Mouse (Mus musculus) right cerebral cortex, adult 2 months (tissue): ENCODE measurements around the gene Med12l.

Experiments used
- DNase-seq, 2 experiments: peaks; one replicate each; pipeline ENCODE4 v3.0.0; 2021 to 2022; ENCODE audit warnings: low spot score in 2 of 2

Med12l gene

GRCm38 (mm10) chr3:59234878-59235277, 229.3 kb downstream of the Med12l start:
- DNase-seq, result no peak

- DNase-seq, result peak; percentile 87 to 93
Observed at GRCm38 (mm10) chr3:59243384-59243783, 237.8 kb downstream of the Med12l start.

GRCm38 (mm10) chr3:59248031-59248430, 242.4 kb downstream of the Med12l start:
- no peak for DNase-seq

- no peak for DNase-seq
Observed at GRCm38 (mm10) chr3:59250454-59250853, 244.8 kb downstream of the Med12l start.

- DNase-seq, result no peak
Observed at GRCm38 (mm10) chr3:59257740-59258664, 252.4 kb downstream of the Med12l start.

- no peak for DNase-seq
Observed at GRCm38 (mm10) chr3:59260745-59261144, 255.1 kb downstream of the Med12l start.

- no peak for DNase-seq
Observed at GRCm38 (mm10) chr3:59261709-59262472, 256.3 kb downstream of the Med12l start.

- no peak for DNase-seq
Observed at GRCm38 (mm10) chr3:59262704-59263103, 257.1 kb downstream of the Med12l start, which contains the start of gene P2ry12. Gene P2ry12 (minus strand): TSS chr3:59262871.

GRCm38 (mm10) chr3:59263417-59263816, 257.8 kb downstream of the Med12l start:
- no peak for DNase-seq

GRCm38 (mm10) chr3:59263988-59264387, 258.4 kb downstream of the Med12l start:
- no peak for DNase-seq

- DNase-seq, result no peak
Observed at GRCm38 (mm10) chr3:59270811-59271210, 265.2 kb downstream of the Med12l start.

GRCm38 (mm10) chr3:59277502-59278253, 272.1 kb downstream of the Med12l start:
- no peak for DNase-seq

GRCm38 (mm10) chr3:59278254-59278533, 272.6 kb downstream of the Med12l start:
- no peak for DNase-seq

GRCm38 (mm10) chr3:59278620-59279019, 273.0 kb downstream of the Med12l start:
- DNase-seq, result no peak

GRCm38 (mm10) chr3:59290551-59290950, 284.9 kb downstream of the Med12l start:
- DNase-seq, result no peak

- no peak for DNase-seq
Observed at GRCm38 (mm10) chr3:59293437-59294199, 288.0 kb downstream of the Med12l start.

GRCm38 (mm10) chr3:59295699-59296562, 290.3 kb downstream of the Med12l start:
- DNase-seq, result no peak

- no peak for DNase-seq
Observed at GRCm38 (mm10) chr3:59296563-59297130, 291.0 kb downstream of the Med12l start.

GRCm38 (mm10) chr3:59297653-59298052, 292.0 kb downstream of the Med12l start:
- DNase-seq, result no peak

- DNase-seq, result no peak
Observed at GRCm38 (mm10) chr3:59304944-59305343, 299.3 kb downstream of the Med12l start.
